Mouse (Mus musculus): ENCODE results near the gene Plcz1.

DNA sequence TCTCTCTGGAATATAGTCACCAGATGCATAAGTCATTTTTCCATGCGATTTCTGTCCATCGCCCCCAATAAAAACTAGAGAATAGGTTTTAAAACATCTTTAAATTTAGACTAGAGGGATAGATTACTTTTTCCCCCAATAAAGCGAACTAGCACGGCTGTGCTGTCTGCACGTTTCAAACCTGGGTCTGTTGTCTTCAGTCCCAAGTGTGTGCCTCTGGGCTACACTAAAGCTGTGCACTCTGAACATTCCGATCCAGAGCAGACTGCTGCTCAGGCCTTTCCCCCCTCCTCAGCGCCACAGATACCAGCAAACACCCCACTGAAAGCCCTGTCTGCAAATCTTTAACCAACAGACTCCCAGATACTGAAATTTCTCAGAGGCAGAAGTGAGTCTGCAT, 39.7 kb upstream of the Plcz1 start:
- no peak for TF ChIP-seq POLR2A (IDR thresholded peaks at IDR 0.05; ENCODE audit: extremely low read depth, insufficient read depth, low read length)
- no peak for TF ChIP-seq CTCF (IDR thresholded peaks at IDR 0.05; ENCODE audit: extremely low read depth, insufficient read depth, low read length)

Measured in cortical plate, adult 2 months (tissue).